Mouse (Mus musculus): ENCODE measurements around the gene Dab1.

DNA sequence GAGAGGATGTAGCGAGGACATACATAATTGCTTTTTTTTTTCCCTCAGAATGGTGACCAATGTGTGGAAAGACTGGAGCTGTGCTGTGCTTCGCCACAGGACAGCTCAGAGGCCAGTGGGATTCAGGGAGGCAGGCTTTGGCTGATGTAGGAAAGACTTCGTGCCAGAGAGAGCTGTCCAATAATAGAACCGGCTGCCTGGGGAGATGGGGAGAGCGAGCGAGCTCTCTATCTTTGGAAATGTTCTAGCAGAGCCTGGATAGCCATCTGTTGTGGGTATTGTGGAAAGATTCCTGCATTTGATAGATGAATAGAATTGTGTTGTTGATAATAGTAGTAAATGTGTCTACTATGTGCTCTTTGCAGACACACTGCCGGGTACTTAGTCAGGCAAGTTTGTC is 833.4 kb downstream of the Dab1 start:
- TF ChIP-seq CTCF (IDR thresholded peaks at IDR 0.05) (no peak), EP300 (IDR thresholded peaks at IDR 0.05) (no peak)
